Mouse (Mus musculus) limb, embryonic 14.5 days (tissue): ENCODE results near the gene Brs3. TPM values are rescaled to one million over a fixed set of nuclear protein-coding genes. Genes with fewer than 3 reads are reported as not detected.

ENCODE experiments used
- ATAC-seq: fragments of 200-750 bp; cut with Nextera tagmentation; 2 replicates; pipeline ENCODE4 v1.8.0; 2017; ENCODE audit warnings: low read depth, moderate number of reproducible peaks, moderate TSS enrichment; ENCODE audit not compliant: low FRiP score
- DNase-seq: peaks from one replicate; pipeline ENCODE4 v3.0.0-alpha.2; 2015; ENCODE audit warnings: low spot score
- H3K27ac ChIP-seq: fragments of 300-500 bp; sonication (generic); replicated peaks from 2 replicates; pipeline ENCODE4 v1.5.1; 2014; ENCODE audit warnings: low read depth, mild to moderate bottlenecking, low read length, moderate library complexity, mixed read lengths
- H3K27me3 ChIP-seq: fragments of 300-500 bp; sonication (generic); 2 replicates; pipeline ENCODE4 v1.6.1; 2014; ENCODE audit warnings: low read length, mixed read lengths; ENCODE audit not compliant: control insufficient read depth, insufficient read depth
- H3K36me3 ChIP-seq: fragments of 300-500 bp; sonication (generic); 2 replicates; pipeline ENCODE4 v1.6.1; 2014; ENCODE audit warnings: mild to moderate bottlenecking, low read length, moderate library complexity, mixed read lengths; ENCODE audit not compliant: control insufficient read depth, insufficient read depth
- H3K4me1 ChIP-seq: fragments of 300-500 bp; sonication (generic); 2 replicates; pipeline ENCODE4 v1.6.1; 2014; ENCODE audit warnings: antibody characterized with exemption, low read length, mixed read lengths; ENCODE audit not compliant: control insufficient read depth, insufficient read depth
- H3K4me2 ChIP-seq: fragments of 300-500 bp; sonication (generic); replicated peaks from 2 replicates; pipeline ENCODE4 v1.6.1; 2014; ENCODE audit warnings: low read depth, mild to moderate bottlenecking, low read length, moderate library complexity; ENCODE audit not compliant: severe bottlenecking
- H3K4me3 ChIP-seq: fragments of 300-500 bp; sonication (generic); replicated peaks from 2 replicates; pipeline ENCODE4 v1.5.1; 2014; ENCODE audit warnings: low read length
- H3K9ac ChIP-seq: fragments of 300-500 bp; sonication (generic); 2 replicates; pipeline ENCODE4 v1.6.1; 2014; ENCODE audit warnings: mild to moderate bottlenecking, low read depth, low read length, moderate library complexity; ENCODE audit not compliant: severe bottlenecking
- H3K9me3 ChIP-seq: fragments of 300-500 bp; sonication (generic); 2 replicates; pipeline ENCODE4 v1.6.1; 2016; ENCODE audit warnings: low read length; ENCODE audit not compliant: control insufficient read depth
- POLR2A ChIP-seq: fragments of 200-500 bp; IDR thresholded peaks from 2 replicates; pipeline ENCODE4 v1.8.0; 2012; ENCODE audit warnings: inconsistent platforms, mild to moderate bottlenecking, moderate library complexity, borderline replicate concordance; ENCODE audit not compliant: insufficient read depth, insufficient read length; ENCODE audit errors: extremely low read depth
- WGBS: fragments of 180-500 bp; shearing (Covaris S2); extraction: QIAGEN DNeasy Blood & Tissue Kit; methylation state at CpG from one replicate; pipeline ENCODE4 v1.1.7; 2014; 5-methylcytosine and 5-hydroxymethylcytosine counted together
- polyA plus RNA-seq, 2 experiments: library from polyadenylated mRNA; depleted of rRNA in 1 of 2; stranded (reverse) in 1 of 2; unstranded in 1 of 2; fragments of >200 nt; fragmentation: Nextera tagmentation in 1 of 2; extraction: Ambion mirVana in 1 of 2; gene quantifications; 2 replicates each; pipeline versions ENCODE4 v1.2.1 to v1.2.3; 2012 to 2014

Brs3 gene
- polyA plus RNA-seq, 2 experiments = not detected

DNA sequence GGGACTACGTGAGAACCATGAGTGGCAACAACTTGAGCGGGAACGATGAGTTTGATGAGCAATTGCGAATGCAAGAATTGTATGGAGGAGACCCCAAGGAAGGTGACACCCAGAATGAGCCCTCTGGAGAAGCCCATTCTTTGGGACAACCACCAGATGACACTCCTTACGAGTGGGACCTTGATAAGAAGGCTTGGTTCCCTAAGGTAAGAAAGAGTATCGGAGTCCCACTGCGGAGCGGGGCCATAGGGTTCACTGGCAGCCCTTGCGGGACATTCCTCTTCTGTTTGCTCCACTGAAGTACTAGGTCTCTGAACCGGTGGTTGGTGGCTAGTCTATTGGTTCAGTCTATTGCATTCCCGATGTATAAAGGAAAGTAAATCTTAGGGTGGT lies 11.1 kb downstream of the Brs3 start:
- H3K9me3 ChIP-seq = no peaks in the 10 kb centered on the region
- no peak overlapping the region; the same call in 1 of the 2 replicates for H3K27ac ChIP-seq
- peak overlapping the region; percentile 47 for H3K4me2 ChIP-seq
- peak overlapping the region; percentile 78 for H3K9ac ChIP-seq
- peaks cover 13% of the 10 kb centered on the region for H3K36me3 ChIP-seq
- WGBS = 29% methylated on average over 11 of the region's 11 CpGs
- H3K4me1 ChIP-seq = no peaks in the 10 kb centered on the region
- no peaks in the 10 kb centered on the region for H3K27me3 ChIP-seq
- ATAC-seq (peak; percentile 1; the same call in 1 of the 2 replicates), DNase-seq (no peak)
- TF ChIP-seq POLR2A = no peak
- H3K4me3 ChIP-seq = peak overlapping the region; percentile 50

DNA sequence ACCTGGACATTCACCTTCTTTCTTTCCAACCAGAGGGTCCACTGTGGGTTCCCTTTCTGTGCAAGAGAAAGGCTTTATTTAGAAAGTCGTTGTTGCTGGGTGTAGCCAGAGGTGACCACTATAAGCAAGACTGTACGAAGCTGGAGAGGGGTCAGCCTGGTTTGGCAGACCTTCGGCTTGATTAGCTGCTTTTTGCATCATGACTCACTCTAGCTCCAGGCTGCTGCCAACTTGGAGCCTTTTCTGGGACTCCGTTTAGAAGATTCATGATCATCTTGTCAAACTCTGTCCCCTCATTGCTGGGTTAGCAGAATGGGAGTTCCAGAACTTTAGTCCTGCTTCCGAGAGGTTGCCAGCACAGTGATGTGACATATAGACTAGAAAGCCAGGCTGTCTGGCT lies 38.6 kb downstream of the Brs3 start:
- no peak for TF ChIP-seq POLR2A
- Histone ChIP-seq H3K9ac (no peak overlapping the region), H3K27me3 (no peaks in the 10 kb centered on the region), H3K4me2 (no peak overlapping the region), H3K4me3 (no peak overlapping the region), H3K4me1 (no peaks in the 10 kb centered on the region), H3K36me3 (no peaks in the 10 kb centered on the region), H3K9me3 (no peaks in the 10 kb centered on the region), H3K27ac (no peak overlapping the region)
- ATAC-seq = no peak
- no peak for DNase-seq
- 71% methylated on average over 5 of the region's 5 CpGs for WGBS

DNA sequence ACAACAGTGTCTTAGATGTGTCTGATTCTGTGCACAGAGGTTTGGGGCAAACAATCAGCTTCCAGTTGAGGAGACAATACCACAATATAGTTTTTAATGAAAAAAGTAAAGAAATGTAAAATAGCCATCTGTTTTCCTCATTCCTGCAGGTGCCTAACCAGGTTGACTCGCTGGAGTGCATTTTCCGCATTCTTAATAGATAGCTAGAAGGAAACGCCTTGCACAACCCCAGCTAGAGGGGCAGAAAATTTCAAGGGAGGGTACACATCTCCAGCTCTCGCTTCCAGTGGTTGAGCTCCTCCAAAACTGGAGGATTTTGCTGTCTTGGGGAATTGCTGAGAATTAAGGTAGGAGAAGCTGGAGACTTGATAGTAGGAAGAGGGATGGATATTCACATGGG lies 44.9 kb downstream of the Brs3 start, which contains the start of gene Vgll1:
Gene Vgll1 (plus strand): TSS at position 301 of the 400 bp plus-strand sequence.
- H3K4me1 ChIP-seq = no peaks in the 10 kb centered on the region
- TF ChIP-seq POLR2A = no peak
- ATAC-seq (no peak), DNase-seq (no peak)
- no peak within 1 kb of the TSS for H3K27ac ChIP-seq
- H3K4me3 ChIP-seq = no peak within 1 kb of the TSS
- no peaks in the 10 kb centered on the region for H3K36me3 ChIP-seq
- H3K9ac ChIP-seq = no peak within 1 kb of the TSS
- no peaks in the 10 kb centered on the region for H3K9me3 ChIP-seq
- WGBS = 67% methylated on average over 4 of the region's 4 CpGs
- H3K4me2 ChIP-seq = no peak within 1 kb of the TSS
- H3K27me3 ChIP-seq = no peaks in the 10 kb centered on the region

Other genes starting within 250 kb of the Brs3 start
- 1.2 and 2.7 TPM in 2 replicates for gene Map7d3, start 220.7 kb upstream of the Brs3 start, polyA plus RNA-seq (2012; rRNA removed)
- 2.9 and 4.5 TPM in 2 replicates for gene Map7d3, start 220.7 kb upstream of the Brs3 start, polyA plus RNA-seq (2014; fragmentation: Nextera tagmentation; extraction: Ambion mirVana)
- gene Adgrg4, start 172.9 kb upstream of the Brs3 start, polyA plus RNA-seq (2012; rRNA removed) = 0.03 TPM in 1 of 2 replicates, not detected in the other
- gene Adgrg4, start 172.9 kb upstream of the Brs3 start, polyA plus RNA-seq (2014; fragmentation: Nextera tagmentation; extraction: Ambion mirVana) = not detected in 2 replicates
- 30.5 and 40.4 TPM in 2 replicates for gene Htatsf1, start 10.5 kb downstream of the Brs3 start, polyA plus RNA-seq (2012; rRNA removed)
- 73.5 and 79.9 TPM in 2 replicates for gene Htatsf1, start 10.5 kb downstream of the Brs3 start, polyA plus RNA-seq (2014; fragmentation: Nextera tagmentation; extraction: Ambion mirVana)
- 0.06 and 0.16 TPM in 2 replicates for gene Vgll1, start 45.0 kb downstream of the Brs3 start, polyA plus RNA-seq (2012; rRNA removed)
- 0.57 and 0.63 TPM in 2 replicates for gene Vgll1, start 45.0 kb downstream of the Brs3 start, polyA plus RNA-seq (2014; fragmentation: Nextera tagmentation; extraction: Ambion mirVana)
- gene Cd40lg, start 169.1 kb downstream of the Brs3 start, polyA plus RNA-seq (2012; rRNA removed) = not detected in 2 replicates
- gene Cd40lg, start 169.1 kb downstream of the Brs3 start, polyA plus RNA-seq (2014; fragmentation: Nextera tagmentation; extraction: Ambion mirVana) = not detected in 2 replicates